Mouse (Mus musculus): ENCODE results near the gene Rpl27a. TPM values are rescaled to one million over a fixed set of nuclear protein-coding genes. Genes with fewer than 3 reads are reported as not detected.

The Rpl27a gene
- polyA plus RNA-seq, 1 experiment = 1,271 TPM

GRCm38 (mm10) chr7:109563775-109564362, 44.9 kb downstream of the Rpl27a start:
- Histone ChIP-seq H3K4me2 (ENCODE audit: low read depth) (peak overlapping the region; percentile 71), H3K27me3 (ENCODE audit: control insufficient read depth, insufficient read depth, insufficient read length) (no peaks in the 10 kb centered on the region), H3K36me3 (ENCODE audit: control insufficient read depth, insufficient read depth) (peaks cover 12% of the 10 kb centered on the region), H3K79me2 (ENCODE audit: control insufficient read depth, insufficient read depth) (peaks cover 79% of the 10 kb centered on the region), H3K4me3 (no peak overlapping the region), H3ac (ENCODE audit: control insufficient read depth, insufficient read length) (no peak overlapping the region)
- TF ChIP-seq USF1 (IDR thresholded peaks at IDR 0.05; ENCODE audit: low read depth) = no peak

- Histone ChIP-seq H3ac (ENCODE audit: control insufficient read depth, insufficient read length) (no peak overlapping the region), H3K79me2 (ENCODE audit: control insufficient read depth, insufficient read depth) (peaks cover 77% of the 10 kb centered on the region), H3K27me3 (ENCODE audit: control insufficient read depth, insufficient read depth, insufficient read length) (no peaks in the 10 kb centered on the region), H3K4me2 (ENCODE audit: low read depth) (no peak overlapping the region), H3K36me3 (ENCODE audit: control insufficient read depth, insufficient read depth) (peaks cover 12% of the 10 kb centered on the region), H3K4me3 (no peak overlapping the region)
- TF ChIP-seq POLR2AphosphoS2 (IDR thresholded peaks at IDR 0.05; ENCODE audit: insufficient read length, low read depth) (no peak), REST (IDR thresholded peaks at IDR 0.05; ENCODE audit: insufficient read depth, insufficient read length) (no peak), MAX (IDR thresholded peaks at IDR 0.05; ENCODE audit: low read depth) (no peak), MYOD1 (IDR thresholded peaks at IDR 0.05; ENCODE audit: control insufficient read depth in 1 of 3, insufficient read length in 2 of 3, low read depth in 2 of 3) (no peak), TCF3 (IDR thresholded peaks at IDR 0.05; ENCODE audit: insufficient read length, low read depth) (no peak), POLR2A (IDR thresholded peaks at IDR 0.05; ENCODE audit: insufficient read length, low read depth) (no peak), SRF (IDR thresholded peaks at IDR 0.05; ENCODE audit: control insufficient read depth, insufficient read length, low read depth) (no peak), MYOG (IDR thresholded peaks at IDR 0.05; ENCODE audit: control insufficient read depth in 1 of 3, insufficient read depth in 1 of 3, insufficient read length in 2 of 3, low read depth in 2 of 3) (no peak), CEBPB (IDR thresholded peaks at IDR 0.05; ENCODE audit: insufficient read depth, poor library complexity, severe bottlenecking) (no peak), E2F4 (IDR thresholded peaks at IDR 0.05; ENCODE audit: insufficient read depth) (no peak), USF1 (IDR thresholded peaks at IDR 0.05; ENCODE audit: low read depth) (no peak)
Observed at GRCm38 (mm10) chr7:109566327-109566726, 47.4 kb downstream of the Rpl27a start.

- Histone ChIP-seq H3K79me2 (ENCODE audit: control insufficient read depth, insufficient read depth) (peaks cover 80% of the 10 kb centered on the region), H3K4me3 (no peak overlapping the region), H3K36me3 (ENCODE audit: control insufficient read depth, insufficient read depth) (peaks cover 12% of the 10 kb centered on the region), H3ac (ENCODE audit: control insufficient read depth, insufficient read length) (no peak overlapping the region), H3K27me3 (ENCODE audit: control insufficient read depth, insufficient read depth, insufficient read length) (no peaks in the 10 kb centered on the region), H3K4me2 (ENCODE audit: low read depth) (no peak overlapping the region)
- TF ChIP-seq POLR2AphosphoS2 (IDR thresholded peaks at IDR 0.05; ENCODE audit: insufficient read length, low read depth) = no peak
- no peak for TF ChIP-seq SRF (IDR thresholded peaks at IDR 0.05; ENCODE audit: control insufficient read depth, insufficient read length, low read depth)
- no peak for TF ChIP-seq MYOD1 (IDR thresholded peaks at IDR 0.05; ENCODE audit: control insufficient read depth in 1 of 3, insufficient read length in 2 of 3, low read depth in 2 of 3)
- no peak for TF ChIP-seq CEBPB (IDR thresholded peaks at IDR 0.05; ENCODE audit: insufficient read depth, poor library complexity, severe bottlenecking)
- no peak for TF ChIP-seq TCF3 (IDR thresholded peaks at IDR 0.05; ENCODE audit: insufficient read length, low read depth)
- no peak for TF ChIP-seq E2F4 (IDR thresholded peaks at IDR 0.05; ENCODE audit: insufficient read depth)
- TF ChIP-seq USF1 (IDR thresholded peaks at IDR 0.05; ENCODE audit: low read depth) = no peak
- no peak for TF ChIP-seq MAX (IDR thresholded peaks at IDR 0.05; ENCODE audit: low read depth)
- no peak for TF ChIP-seq POLR2A (IDR thresholded peaks at IDR 0.05; ENCODE audit: insufficient read length, low read depth)
- TF ChIP-seq REST (IDR thresholded peaks at IDR 0.05; ENCODE audit: insufficient read depth, insufficient read length) = no peak
- no peak for TF ChIP-seq TCF12 (IDR thresholded peaks at IDR 0.05; ENCODE audit: insufficient read depth, poor library complexity, severe bottlenecking)
- TF ChIP-seq MYOG (IDR thresholded peaks at IDR 0.05; ENCODE audit: control insufficient read depth in 1 of 3, insufficient read depth in 1 of 3, insufficient read length in 2 of 3, low read depth in 2 of 3) = no peak
Observed at GRCm38 (mm10) chr7:109566841-109567768, 48.2 kb downstream of the Rpl27a start.

GRCm38 (mm10) chr7:109568391-109568892, 49.5 kb downstream of the Rpl27a start:
- Histone ChIP-seq H3K27me3 (ENCODE audit: control insufficient read depth, insufficient read depth, insufficient read length) (no peaks in the 10 kb centered on the region), H3K4me3 (no peak overlapping the region), H3K36me3 (ENCODE audit: control insufficient read depth, insufficient read depth) (peaks cover 12% of the 10 kb centered on the region), H3ac (ENCODE audit: control insufficient read depth, insufficient read length) (no peak overlapping the region), H3K79me2 (ENCODE audit: control insufficient read depth, insufficient read depth) (peaks cover 85% of the 10 kb centered on the region), H3K4me2 (ENCODE audit: low read depth) (no peak overlapping the region)
- TF ChIP-seq REST (IDR thresholded peaks at IDR 0.05; ENCODE audit: insufficient read depth, insufficient read length) = no peak
- TF ChIP-seq CEBPB (IDR thresholded peaks at IDR 0.05; ENCODE audit: insufficient read depth, poor library complexity, severe bottlenecking) = no peak
- TF ChIP-seq SRF (IDR thresholded peaks at IDR 0.05; ENCODE audit: control insufficient read depth, insufficient read length, low read depth) = no peak
- TF ChIP-seq E2F4 (IDR thresholded peaks at IDR 0.05; ENCODE audit: insufficient read depth) = no peak
- no peak for TF ChIP-seq TCF12 (IDR thresholded peaks at IDR 0.05; ENCODE audit: insufficient read depth, poor library complexity, severe bottlenecking)
- no peak for TF ChIP-seq MYOG (IDR thresholded peaks at IDR 0.05; ENCODE audit: control insufficient read depth in 1 of 3, insufficient read depth in 1 of 3, insufficient read length in 2 of 3, low read depth in 2 of 3)
- no peak for TF ChIP-seq TCF3 (IDR thresholded peaks at IDR 0.05; ENCODE audit: insufficient read length, low read depth)
- no peak for TF ChIP-seq POLR2A (IDR thresholded peaks at IDR 0.05; ENCODE audit: insufficient read length, low read depth)

Other genes with a start within 250 kb of the Rpl27a start
- gene Stk33, start 80.1 kb upstream of the Rpl27a start, polyA plus RNA-seq (2012; fragmentation: generic; extraction: Trizol) = 0.04 TPM
- 0.55 TPM for gene Trim66, start 11.0 kb upstream of the Rpl27a start, polyA plus RNA-seq (2012; fragmentation: generic; extraction: Trizol)
- gene St5, start 184.5 kb downstream of the Rpl27a start, polyA plus RNA-seq (2012; fragmentation: generic; extraction: Trizol) = 34.1 TPM
- gene Akip1, start 184.5 kb downstream of the Rpl27a start, polyA plus RNA-seq (2012; fragmentation: generic; extraction: Trizol) = 17.8 TPM
- gene BC051019, start 204.7 kb downstream of the Rpl27a start, polyA plus RNA-seq (2012; fragmentation: generic; extraction: Trizol) = 33.3 TPM
- 0.24 TPM for gene Ascl3, start 212.6 kb downstream of the Rpl27a start, polyA plus RNA-seq (2012; fragmentation: generic; extraction: Trizol)
- 57.1 TPM for gene Tmem9b, start 233.7 kb downstream of the Rpl27a start, polyA plus RNA-seq (2012; fragmentation: generic; extraction: Trizol)